Mouse (Mus musculus): Measurements from ENCODE around the gene Uhrf2. TPM values are rescaled to one million over a fixed set of nuclear protein-coding genes. Genes with fewer than 3 reads are reported as not detected.

Gene Uhrf2
- total RNA-seq, 2 experiments from 2014 or later: 67.5 to 73.2 TPM

DNA sequence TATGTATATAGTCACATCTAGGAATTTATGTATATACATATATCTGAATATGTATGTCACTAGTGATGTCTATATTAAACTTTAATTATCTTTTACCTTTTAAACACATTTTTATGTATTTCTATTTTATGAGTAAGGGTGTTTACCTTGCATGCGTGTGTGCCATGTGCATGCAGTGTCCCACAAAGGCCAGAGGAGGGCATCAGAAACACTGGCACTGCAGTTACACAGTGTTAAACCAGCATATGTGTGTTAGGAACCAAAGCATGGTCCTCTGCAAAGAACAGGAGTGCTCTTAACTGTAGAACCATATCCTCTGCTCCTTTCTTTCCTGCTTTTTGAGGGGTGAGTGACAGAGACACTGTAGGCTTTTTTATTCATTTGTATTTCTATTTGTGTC lies 14.3 kb downstream of the Uhrf2 start:
- ATAC-seq (replicated peaks; ENCODE audit: low FRiP score, poor library complexity, severe bottlenecking): no peak

DNA sequence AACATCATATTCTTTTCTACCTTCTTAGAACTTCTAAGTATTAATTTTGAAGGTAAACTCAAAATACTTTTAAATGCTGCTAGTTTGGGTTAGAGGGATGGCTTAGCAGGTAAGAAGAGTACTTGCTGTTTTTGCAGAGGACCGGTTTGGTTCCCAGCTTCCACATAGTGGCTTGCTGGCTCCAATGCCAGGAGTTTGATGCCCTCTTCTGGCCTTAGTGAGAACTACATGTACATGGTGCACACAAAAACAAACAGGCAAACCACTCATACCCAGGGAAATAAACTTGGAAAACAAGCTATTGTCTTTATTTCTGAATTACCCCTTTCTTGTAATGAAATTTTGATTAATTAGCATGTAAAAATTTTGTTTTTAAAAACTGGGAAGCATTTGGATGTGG lies 15.5 kb downstream of the Uhrf2 start:
- ATAC-seq (replicated peaks; ENCODE audit: low FRiP score, poor library complexity, severe bottlenecking): peak; percentile 77

DNA sequence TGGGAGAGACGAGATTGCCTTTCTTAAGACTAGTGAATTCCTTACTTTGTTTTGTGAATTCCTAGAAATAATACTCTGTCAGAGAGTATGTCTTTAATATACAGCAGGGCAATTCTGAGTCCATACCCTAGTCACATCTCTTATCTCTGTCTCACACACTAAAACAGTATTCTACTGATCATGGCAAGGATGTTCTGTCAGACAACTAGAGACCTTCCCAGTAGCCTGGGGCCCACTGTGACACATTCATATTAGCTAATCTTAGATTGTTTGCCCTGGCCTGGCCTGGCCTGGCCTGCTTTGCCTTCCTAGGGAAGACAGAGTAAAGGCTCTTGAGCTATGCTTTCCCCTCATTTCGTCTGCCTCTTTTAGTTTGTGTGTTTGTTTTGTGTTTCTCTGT lies 20.3 kb downstream of the Uhrf2 start:
- ATAC-seq (replicated peaks; ENCODE audit: low FRiP score, poor library complexity, severe bottlenecking): peak; percentile 68

DNA sequence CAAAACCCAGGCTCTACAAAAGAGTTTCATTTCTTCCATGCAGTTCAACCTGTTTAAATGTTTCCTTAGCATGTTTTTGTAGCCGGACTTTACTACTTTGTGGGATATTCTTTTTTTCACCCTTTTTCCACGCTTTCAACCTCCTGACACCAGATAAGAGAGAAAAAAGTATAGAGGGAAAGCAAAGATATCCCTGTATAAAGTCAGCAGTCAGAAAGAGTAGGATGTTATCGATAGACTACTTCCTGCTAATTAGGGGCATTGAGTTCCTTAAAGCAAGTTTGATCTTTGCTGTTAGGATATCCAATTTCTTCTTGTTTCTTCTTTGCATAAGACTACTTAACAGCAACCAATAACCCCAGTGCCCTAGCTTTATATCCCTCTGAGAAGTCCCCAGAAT lies 21.2 kb downstream of the Uhrf2 start:
- ATAC-seq (replicated peaks; ENCODE audit: low FRiP score, poor library complexity, severe bottlenecking): no peak

DNA sequence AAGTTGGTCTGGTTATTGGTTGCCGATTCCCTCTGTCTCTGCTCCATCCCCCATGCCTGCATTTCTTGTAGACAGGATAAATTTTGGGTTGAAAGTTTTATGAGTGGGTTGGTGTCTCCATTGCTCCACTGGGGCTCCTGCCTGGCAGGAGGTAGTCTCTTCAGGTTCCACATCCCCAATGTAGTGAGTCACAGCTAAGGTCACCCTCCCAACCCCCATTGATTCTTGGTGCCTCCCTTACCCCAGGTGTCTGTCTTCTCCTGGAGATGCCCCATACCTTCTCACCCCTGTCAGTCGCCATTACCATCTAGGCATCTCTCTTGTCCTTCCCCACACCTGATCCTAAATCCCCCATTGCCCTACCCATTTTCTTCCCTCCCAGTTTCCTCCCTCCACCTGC lies 23.9 kb downstream of the Uhrf2 start:
- no peak for ATAC-seq (replicated peaks; ENCODE audit: low FRiP score, poor library complexity, severe bottlenecking)

DNA sequence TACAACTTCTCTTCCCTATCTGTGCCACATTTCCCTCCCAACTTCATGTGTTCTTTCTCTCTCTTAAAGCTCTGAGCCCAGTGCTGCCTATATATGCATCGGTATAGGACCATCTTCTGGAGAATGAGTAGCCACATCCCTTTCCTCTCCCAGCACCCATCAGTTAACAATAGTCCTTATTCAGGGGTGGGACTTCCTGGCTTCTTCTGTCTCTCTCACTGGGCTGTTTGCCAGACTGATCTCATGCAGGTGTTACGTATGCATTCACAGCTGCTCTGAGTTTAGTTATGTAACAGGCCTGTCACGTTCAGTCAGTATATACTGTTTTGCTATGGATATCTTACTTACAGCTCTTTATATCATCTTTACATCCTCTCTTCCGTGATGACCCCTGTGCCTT lies 35.5 kb downstream of the Uhrf2 start:
- no peak for ATAC-seq (replicated peaks; ENCODE audit: low FRiP score, poor library complexity, severe bottlenecking)

DNA sequence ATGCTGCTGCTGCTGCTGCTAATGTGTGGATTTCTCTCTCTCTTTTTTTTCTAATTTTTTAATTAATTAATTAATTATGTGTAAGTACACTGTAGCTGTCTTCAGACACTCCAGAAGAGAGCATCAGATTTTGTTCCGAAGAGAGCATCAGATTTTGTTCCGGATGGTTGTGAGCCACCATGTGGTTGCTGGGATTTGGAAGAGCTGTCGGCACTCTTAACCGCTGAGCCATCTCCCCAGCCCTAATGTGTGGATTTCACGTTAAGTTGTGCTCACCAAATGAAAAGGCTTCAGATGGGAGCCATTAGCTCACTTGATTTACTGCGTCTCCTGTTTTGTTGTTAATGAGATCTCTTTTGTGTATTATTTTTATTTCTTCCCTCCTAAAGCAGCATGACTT lies 59.9 kb downstream of the Uhrf2 start:
- no peak for ATAC-seq (replicated peaks; ENCODE audit: low FRiP score, poor library complexity, severe bottlenecking)

DNA sequence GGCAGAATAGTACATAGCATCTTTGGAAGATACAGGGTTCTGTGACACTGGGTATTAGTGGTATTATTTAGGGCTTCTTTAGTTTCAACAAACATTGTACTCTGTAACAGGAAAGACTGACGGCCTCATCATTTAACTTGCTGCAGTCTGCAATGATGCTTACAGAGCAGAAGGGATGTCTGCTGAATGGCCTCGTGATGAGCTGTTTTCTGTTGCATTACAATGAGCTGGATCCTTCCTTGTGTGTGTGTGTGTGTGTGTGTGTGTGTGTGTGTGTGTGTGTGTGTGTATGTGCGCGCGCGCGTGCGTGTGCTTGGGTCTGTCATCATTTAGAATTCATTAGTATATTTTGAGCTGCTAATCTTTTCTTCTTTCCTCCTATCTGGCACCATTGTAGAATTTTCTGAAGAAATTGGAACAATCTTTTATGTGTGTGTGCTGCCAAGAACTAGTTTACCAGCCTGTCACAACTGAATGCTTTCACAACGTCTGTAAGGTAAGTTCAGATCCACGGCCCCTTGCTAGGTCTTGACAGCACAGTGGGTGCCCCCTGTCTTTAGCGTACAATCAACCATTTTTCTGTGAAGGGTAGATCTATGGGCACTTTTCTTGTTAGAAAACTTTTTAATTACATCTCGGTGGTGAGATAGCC lies 61.5 kb downstream of the Uhrf2 start:
- no peak for ATAC-seq (replicated peaks; ENCODE audit: low FRiP score, poor library complexity, severe bottlenecking)

DNA sequence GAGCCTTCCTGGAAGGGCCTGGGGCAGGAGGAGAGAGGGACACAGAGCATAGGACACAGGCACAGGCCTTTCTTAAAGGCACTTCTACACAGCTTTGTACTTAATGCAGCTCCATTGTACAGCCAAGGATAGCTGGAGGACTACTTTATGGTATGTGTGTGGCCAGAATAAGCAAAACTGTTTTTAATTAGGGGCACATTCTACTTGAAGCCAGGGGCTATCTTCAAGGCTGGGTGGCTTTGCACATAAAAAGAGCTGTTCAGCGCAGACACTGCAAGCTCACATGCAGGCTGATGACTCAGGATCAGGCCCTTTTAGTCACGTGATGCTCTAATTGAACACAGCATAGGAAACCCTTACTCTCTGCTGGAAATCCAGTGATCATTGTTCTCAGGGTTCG lies 65.9 kb downstream of the Uhrf2 start:
- ATAC-seq (replicated peaks; ENCODE audit: low FRiP score, poor library complexity, severe bottlenecking): no peak

DNA sequence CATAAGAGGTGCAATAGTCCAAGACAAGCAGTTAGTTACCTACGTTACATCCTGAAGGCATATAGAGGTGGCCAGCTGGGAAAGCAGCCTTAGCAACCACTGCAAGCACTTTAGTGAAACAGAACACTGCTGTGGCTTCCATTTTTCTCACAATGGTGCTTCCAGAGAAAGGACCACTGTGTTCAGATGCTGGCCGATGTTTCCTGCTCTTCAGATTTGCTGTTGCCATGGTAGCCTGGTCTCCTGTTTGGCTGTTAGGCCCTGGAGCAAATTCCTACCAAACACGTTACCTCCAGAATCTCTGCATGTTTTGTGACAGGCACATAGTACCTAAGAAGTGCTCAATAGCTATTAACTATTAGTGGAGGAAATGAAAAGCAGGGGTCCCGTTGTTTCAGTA lies 66.7 kb downstream of the Uhrf2 start:
- ATAC-seq (replicated peaks; ENCODE audit: low FRiP score, poor library complexity, severe bottlenecking): no peak

DNA sequence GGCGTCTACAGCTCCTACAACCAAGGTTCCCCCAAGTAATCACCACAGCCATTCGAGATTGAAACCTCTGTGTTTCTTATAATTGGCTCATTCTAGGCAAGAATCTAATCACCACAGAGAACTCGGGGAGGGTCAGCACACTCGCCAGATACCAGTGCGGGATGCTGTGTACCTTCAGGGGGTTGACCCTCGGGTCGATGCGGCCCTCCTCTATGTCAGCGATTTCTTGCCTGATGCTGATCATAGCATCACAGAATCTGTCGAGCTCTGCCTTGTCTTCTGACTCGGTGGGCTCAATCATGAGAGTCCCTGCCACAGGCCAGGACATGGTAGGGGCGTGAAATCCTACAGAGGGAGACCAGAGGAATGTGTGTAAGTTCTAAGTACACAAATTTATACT lies 70.3 kb downstream of the Uhrf2 start:
- ATAC-seq (replicated peaks; ENCODE audit: low FRiP score, poor library complexity, severe bottlenecking): no peak

DNA sequence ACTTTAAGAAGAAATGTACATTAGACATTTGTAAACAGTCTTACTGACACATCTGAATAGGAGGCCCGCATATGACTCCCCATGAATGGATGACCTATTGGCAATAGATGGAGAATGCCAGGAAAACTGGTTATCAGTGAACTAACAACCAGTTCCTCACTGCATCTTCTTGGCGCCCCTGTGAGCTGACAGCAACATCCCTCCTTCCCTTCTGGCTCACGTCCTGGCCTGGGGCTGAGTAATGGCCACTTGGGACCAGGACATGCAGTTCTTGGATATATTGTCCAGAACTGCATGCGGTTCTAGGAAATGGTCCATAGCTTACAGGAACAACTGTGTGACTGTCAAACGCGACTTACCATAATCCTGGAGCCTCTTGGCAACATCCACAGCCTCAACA lies 72.3 kb downstream of the Uhrf2 start:
- no peak for ATAC-seq (replicated peaks; ENCODE audit: low FRiP score, poor library complexity, severe bottlenecking)

DNA sequence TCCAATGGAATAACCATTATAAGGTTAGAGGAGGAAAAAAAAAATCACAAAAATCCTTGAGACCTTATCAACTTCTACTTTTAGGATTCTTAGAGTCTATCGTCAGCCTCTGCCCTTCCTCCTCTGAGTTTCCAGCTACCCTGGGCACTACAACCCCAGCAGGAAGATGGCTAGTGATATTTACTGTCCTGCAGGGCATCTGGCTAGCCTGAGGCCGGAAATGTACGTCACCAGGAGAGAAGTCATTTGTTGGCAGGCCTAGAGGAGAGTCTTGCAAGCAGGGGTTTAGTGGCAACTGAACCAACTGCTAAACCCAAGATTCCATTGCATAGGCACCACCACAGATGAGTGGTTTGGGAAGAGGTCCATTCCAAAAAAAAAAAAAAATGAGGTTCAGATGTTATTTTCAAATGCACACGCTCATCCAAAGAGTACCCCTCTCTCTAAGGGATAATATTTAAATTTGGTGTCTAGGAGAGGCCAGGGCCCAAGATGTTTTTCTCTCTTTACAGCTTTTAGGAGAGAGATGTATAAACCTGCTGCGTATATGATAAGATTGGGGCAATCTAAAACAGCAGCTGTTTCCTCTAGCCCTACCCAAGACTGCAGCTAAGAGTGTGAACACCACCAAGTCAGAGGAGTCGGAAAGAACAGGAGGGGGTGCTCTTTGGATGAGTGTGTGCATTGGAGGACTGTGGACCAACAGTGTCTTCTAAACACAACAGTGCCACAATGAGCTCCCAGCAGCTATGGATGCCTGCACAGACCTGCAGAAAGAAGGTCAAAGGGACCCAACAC lies 74.9 kb downstream of the Uhrf2 start:
- no peak for ATAC-seq (replicated peaks; ENCODE audit: low FRiP score, poor library complexity, severe bottlenecking)

DNA sequence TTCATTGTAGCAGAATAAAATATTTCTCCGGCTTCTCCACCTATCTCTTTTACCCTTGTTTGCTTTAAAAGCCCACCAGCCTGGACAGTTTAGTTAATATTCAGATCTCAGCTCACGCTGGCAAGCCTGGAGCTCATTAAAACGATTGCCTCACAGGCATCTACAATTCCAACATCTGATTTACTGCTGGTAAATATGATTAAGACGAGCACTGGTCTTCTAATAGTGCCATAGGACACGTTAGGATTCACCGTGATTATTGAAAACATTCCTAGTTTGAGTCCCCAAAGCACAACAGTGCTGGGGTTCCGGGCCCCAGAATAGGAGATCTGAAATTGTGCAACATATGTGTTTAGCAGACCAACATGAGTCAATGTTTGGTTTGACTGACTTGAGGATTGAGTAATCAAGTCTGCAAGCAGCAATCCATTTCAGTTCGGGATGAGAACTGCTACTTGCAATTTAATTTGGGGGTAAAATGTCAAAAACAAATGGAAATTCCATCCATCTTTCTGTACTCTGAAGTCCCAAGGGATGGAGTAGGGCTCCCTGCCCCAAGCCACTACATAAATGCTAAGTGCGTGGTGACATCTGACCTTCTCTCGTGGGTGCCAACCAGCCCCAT lies 77.0 kb downstream of the Uhrf2 start:
- no peak for ATAC-seq (replicated peaks; ENCODE audit: low FRiP score, poor library complexity, severe bottlenecking)

DNA sequence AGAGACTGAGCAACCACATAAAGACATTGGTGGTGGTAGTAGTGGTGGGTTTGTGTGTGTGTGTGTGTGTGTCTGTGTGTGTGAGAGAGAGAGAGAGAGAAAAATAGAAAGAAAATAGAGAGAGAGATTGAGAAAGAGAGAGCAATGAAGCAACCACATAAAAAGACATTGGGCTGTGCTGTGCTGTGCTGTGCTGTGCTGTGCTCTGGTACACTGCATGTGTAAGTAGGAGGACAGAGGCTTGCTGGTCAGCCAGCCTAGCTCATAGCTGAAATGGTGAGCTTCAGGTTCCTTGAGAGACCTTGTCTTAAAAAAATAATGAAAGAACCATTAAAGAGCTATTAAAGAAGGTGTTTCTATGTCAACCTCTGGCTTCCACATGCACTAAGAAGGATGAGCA lies 78.3 kb downstream of the Uhrf2 start:
- ATAC-seq (replicated peaks; ENCODE audit: low FRiP score, poor library complexity, severe bottlenecking): no peak

DNA sequence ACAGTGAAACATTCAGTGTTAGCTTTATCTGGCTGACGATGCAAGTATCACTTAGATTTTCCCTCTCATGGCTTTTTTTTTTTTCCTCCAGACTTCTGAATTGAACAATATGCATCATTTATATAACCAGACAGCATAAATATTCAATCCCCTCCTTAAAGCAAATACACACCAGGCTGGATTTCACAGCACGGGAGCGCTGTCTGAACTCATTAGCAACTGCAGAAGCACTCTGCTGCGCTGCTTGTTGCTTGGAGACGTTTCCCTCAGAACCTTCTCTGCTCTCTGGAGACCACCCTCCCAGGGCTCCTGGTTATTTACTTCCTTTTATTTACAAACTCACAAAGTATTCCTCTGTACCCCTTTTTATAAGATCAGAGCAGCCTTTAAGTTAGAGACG lies 78.8 kb downstream of the Uhrf2 start:
- ATAC-seq (replicated peaks; ENCODE audit: low FRiP score, poor library complexity, severe bottlenecking): no peak

DNA sequence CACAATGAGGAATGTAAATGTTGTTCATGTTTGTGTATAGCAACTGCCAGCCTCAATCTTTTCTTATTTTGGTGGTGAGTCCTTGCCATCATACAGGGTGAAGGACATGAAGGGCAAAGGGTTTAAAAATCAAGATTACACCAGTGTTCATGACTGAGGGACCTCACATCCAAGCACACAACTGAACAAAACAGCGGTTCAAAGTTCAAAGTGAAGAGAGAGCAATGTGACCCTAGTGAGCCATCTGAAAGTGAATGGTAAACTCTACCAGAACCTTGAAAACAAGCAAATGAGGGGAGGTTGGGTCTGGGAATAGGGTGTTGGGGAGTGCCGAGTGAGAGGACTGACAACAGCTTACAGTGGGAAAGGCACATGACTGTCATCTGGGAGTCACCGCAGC lies 81.1 kb downstream of the Uhrf2 start:
- no peak for ATAC-seq (replicated peaks; ENCODE audit: low FRiP score, poor library complexity, severe bottlenecking)

DNA sequence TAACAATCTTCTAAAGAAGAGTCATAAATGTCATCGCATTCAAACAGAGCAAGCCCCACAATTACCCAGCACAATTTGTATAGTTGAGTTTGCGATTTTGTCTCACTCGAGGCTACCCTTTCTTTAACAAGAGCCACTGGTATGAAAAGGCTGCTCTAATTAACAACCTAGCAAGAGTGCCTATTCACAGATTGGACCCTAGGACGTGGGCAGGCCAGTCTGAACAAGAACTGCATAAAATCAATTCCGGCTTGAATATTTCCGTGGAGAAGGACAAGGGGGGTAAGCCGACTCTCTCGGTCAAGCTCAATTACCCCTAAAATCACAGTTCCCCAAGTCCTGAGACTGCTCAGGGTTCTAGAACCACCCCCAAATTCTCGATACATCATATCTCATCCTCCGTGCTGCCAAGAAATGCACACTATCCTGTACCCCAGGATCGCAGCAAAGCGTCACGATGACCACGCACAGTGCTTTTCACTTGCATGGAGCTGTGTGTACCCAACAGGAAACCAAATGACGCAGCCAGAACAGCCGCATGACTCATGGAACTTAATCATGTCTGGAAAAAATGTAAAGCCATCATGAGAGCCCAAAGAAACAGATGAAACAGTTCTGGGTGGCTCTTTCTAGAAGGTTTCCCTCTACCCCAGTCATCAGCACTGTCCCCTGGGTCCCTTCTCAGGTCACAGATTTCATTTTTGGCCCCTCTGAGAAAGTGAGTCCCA lies 82.8 kb downstream of the Uhrf2 start:
- ATAC-seq (replicated peaks; ENCODE audit: low FRiP score, poor library complexity, severe bottlenecking): no peak

DNA sequence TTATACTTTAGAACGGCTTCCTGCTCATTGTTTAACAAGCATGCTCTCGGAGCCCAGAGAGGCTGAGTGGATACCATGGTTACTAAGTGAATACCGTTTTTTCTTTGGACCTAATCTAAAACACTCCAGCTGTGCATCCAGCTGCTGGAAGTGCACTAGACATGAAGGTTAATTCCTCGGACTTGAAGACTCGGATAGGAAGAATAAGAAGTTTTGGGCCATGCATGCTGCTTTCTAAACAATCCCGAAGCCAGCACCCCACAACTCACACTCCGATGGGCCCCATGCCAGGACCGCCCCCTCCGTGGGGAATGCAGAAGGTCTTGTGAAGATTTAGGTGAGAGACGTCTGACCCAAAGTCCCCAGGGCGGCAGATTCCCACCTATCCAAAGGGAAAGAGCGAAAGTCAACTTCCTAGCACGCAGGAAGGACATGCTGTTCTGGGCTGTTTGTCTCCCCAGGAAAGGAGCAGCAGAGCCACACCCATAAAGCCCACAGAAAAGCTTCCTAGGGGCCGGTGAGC lies 84.7 kb downstream of the Uhrf2 start:
- ATAC-seq (replicated peaks; ENCODE audit: low FRiP score, poor library complexity, severe bottlenecking): no peak

DNA sequence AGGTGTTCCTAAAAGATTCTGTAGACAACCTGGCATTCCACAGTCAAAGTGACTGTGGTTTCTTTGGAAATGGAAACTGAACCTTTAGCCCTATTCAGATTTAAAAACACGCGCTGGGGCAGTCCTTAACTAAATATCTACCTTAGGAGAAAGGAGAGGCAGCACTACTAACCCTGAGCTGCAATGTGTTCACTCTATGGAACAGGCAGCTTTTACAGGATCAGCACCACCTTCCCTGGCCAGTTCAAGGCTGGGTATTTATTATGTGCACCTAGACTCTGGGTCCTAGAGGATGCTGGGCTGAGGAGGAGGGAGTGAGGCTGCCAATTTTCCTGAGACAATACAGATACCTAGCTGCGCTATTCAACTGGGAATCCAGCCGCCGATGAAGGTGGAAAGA lies 85.3 kb downstream of the Uhrf2 start:
- no peak for ATAC-seq (replicated peaks; ENCODE audit: low FRiP score, poor library complexity, severe bottlenecking)
